Mouse (Mus musculus) liver, postnatal 0 days (tissue): ENCODE measurements at regions not wholly inside any gene's neighbourhood (a gene's known extent, or its start where the extent isn't known, plus 50 kb on each side); places are given as distances from the start of the nearest gene placed in this dataset.

Experiments used
- CTCF ChIP-seq: sonication (generic); IDR thresholded peaks from 2 replicates; pipeline ENCODE4 v1.5.1; 2016; ENCODE audit warnings: antibody characterized with exemption, low read depth
- EP300 ChIP-seq: IDR thresholded peaks from 2 replicates; pipeline ENCODE4 v1.6.1; 2016; ENCODE audit warnings: antibody characterized with exemption, low read depth, mild to moderate bottlenecking

DNA sequence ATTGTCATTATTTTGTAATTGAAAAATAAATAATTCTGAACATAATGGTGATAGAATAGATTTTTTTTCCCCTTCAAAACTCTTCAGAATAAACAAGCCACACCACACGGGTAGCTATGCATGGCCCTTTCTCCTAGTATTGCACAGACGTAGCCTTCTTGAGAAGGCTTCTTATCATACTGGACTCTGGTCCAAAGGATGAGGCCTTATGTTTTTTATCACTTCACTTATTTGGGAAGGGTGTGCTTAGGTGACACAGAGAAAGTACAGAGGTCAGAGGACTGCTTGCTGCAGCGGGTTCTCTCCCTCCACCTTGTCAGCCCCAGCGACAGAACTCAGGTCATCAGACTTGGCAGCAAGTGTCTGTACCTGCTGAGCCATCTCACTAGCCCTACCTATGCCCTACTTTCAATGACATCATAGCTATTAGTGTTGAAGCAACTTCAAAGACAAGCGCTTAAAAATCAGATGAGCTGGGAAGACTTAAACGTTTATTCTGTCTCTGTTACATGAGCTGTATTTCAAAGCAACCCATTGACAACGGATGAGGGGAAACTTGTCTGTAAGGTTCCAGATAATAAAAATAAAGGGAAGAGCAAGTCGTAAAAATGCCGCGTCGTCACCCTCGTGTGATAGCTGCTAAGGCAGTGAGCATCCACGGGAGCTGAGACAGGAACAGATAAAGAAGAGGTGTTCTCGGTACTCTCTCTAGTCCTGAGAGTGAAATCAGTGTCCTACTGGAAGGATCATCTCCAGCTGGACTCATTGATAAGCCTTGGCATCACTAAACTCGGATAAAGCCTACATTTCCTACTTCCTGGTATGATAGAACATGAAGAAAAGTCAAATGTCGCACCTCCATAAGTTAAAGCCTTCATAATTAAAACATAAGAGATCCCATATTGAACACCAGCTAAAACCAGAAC, 226.2 kb downstream of the Sp3 start:
- TF ChIP-seq CTCF (no peak), EP300 (no peak)
